Mouse (Mus musculus): ENCODE results near the gene Hamp2. TPM values are rescaled to one million over a fixed set of nuclear protein-coding genes. Genes with fewer than 3 reads are reported as not detected.

Hamp2 gene
- polyA plus RNA-seq, 1 experiment from 2014 or later = not detected

- H3K4me1 ChIP-seq (ENCODE audit: control insufficient read depth, low read depth, low read length) = no peaks in the 10 kb centered on the region; the same call in 1 of the 2 replicates
- H3K27me3 ChIP-seq (ENCODE audit: control insufficient read depth, insufficient read depth, low read depth, low read length) = no peaks in the 10 kb centered on the region
- no peaks in the 10 kb centered on the region for H3K36me3 ChIP-seq (ENCODE audit: control insufficient read depth, insufficient read depth)
- no peak overlapping the region for H3K4me3 ChIP-seq (ENCODE audit: low read depth, low read length)
- no peak overlapping the region for H3K9ac ChIP-seq (ENCODE audit: low read depth, low read length)
- WGBS (ENCODE audit: insufficient replicate concordance) = 15% methylated on average over 4 of the region's 4 CpGs
- H3K9me3 ChIP-seq (replicated peaks; ENCODE audit: control insufficient read depth, low read length) = no peaks in the 10 kb centered on the region
- ATAC-seq (ENCODE audit: low read depth) = no peak
- no peak overlapping the region for H3K4me2 ChIP-seq (ENCODE audit: low read depth, low read length)
- no peak overlapping the region for H3K27ac ChIP-seq (ENCODE audit: low read length)
Observed at GRCm38 (mm10) chr7:30917219-30917618, 7.3 kb downstream of the Hamp2 start.

GRCm38 (mm10) chr7:30916713-30917112 is 7.8 kb downstream of the Hamp2 start:
- Histone ChIP-seq H3K9ac (ENCODE audit: low read depth, low read length) (no peak overlapping the region), H3K4me3 (ENCODE audit: low read depth, low read length) (no peak overlapping the region), H3K27ac (ENCODE audit: low read length) (no peak overlapping the region), H3K9me3 (replicated peaks; ENCODE audit: control insufficient read depth, low read length) (no peaks in the 10 kb centered on the region), H3K27me3 (ENCODE audit: control insufficient read depth, insufficient read depth, low read depth, low read length) (no peaks in the 10 kb centered on the region), H3K4me2 (ENCODE audit: low read depth, low read length) (no peak overlapping the region), H3K36me3 (ENCODE audit: control insufficient read depth, insufficient read depth) (no peaks in the 10 kb centered on the region), H3K4me1 (ENCODE audit: control insufficient read depth, low read depth, low read length) (no peaks in the 10 kb centered on the region; the same call in 1 of the 2 replicates)
- no peak for ATAC-seq (ENCODE audit: low read depth)
- 25% methylated on average over 6 of the region's 6 CpGs for WGBS (ENCODE audit: insufficient replicate concordance)

- Histone ChIP-seq H3K4me1 (ENCODE audit: control insufficient read depth, low read depth, low read length) (no peaks in the 10 kb centered on the region; the same call in 1 of the 2 replicates), H3K4me2 (ENCODE audit: low read depth, low read length) (no peak within 1 kb of the TSS), H3K27ac (ENCODE audit: low read length) (no peak within 1 kb of the TSS), H3K27me3 (ENCODE audit: control insufficient read depth, insufficient read depth, low read depth, low read length) (no peaks in the 10 kb centered on the region), H3K36me3 (ENCODE audit: control insufficient read depth, insufficient read depth) (no peaks in the 10 kb centered on the region), H3K4me3 (ENCODE audit: low read depth, low read length) (no peak within 1 kb of the TSS), H3K9ac (ENCODE audit: low read depth, low read length) (no peak within 1 kb of the TSS), H3K9me3 (replicated peaks; ENCODE audit: control insufficient read depth, low read length) (no peaks in the 10 kb centered on the region)
- 53% methylated on average over 8 of the region's 8 CpGs for WGBS (ENCODE audit: insufficient replicate concordance)
- ATAC-seq (ENCODE audit: low read depth) = no peak
Observed at GRCm38 (mm10) chr7:30914732-30915131, 9.7 kb downstream of the Hamp2 start, which contains the start of gene Mag. Gene Mag, minus strand, starts transcription at chr7:30914873.

GRCm38 (mm10) chr7:30909773-30910172 is 14.7 kb downstream of the Hamp2 start:
- Histone ChIP-seq H3K9me3 (replicated peaks; ENCODE audit: control insufficient read depth, low read length) (no peaks in the 10 kb centered on the region), H3K4me3 (ENCODE audit: low read depth, low read length) (no peak overlapping the region), H3K36me3 (ENCODE audit: control insufficient read depth, insufficient read depth) (no peaks in the 10 kb centered on the region), H3K4me1 (ENCODE audit: control insufficient read depth, low read depth, low read length) (peaks cover 4% of the 10 kb centered on the region), H3K27me3 (ENCODE audit: control insufficient read depth, insufficient read depth, low read depth, low read length) (no peaks in the 10 kb centered on the region), H3K9ac (ENCODE audit: low read depth, low read length) (no peak overlapping the region), H3K4me2 (ENCODE audit: low read depth, low read length) (no peak overlapping the region), H3K27ac (ENCODE audit: low read length) (no peak overlapping the region)
- peak; percentile 59 for ATAC-seq (ENCODE audit: low read depth)
- WGBS (ENCODE audit: insufficient replicate concordance) = 40% methylated on average over 6 of the region's 6 CpGs

GRCm38 (mm10) chr7:30908992-30909431 is 15.5 kb downstream of the Hamp2 start:
- H3K4me3 ChIP-seq (ENCODE audit: low read depth, low read length) = peak overlapping the region; percentile 27; the same call in 1 of the 2 replicates

GRCm38 (mm10) chr7:30908277-30908991 is 16.0 kb downstream of the Hamp2 start:
- ATAC-seq (ENCODE audit: low read depth) = peak; percentile 53; the same call in 1 of the 2 replicates
- Histone ChIP-seq H3K4me3 (ENCODE audit: low read depth, low read length) (peak overlapping the region; percentile 27; the same call in 1 of the 2 replicates), H3K27me3 (ENCODE audit: control insufficient read depth, insufficient read depth, low read depth, low read length) (no peaks in the 10 kb centered on the region), H3K27ac (ENCODE audit: low read length) (no peak overlapping the region), H3K36me3 (ENCODE audit: control insufficient read depth, insufficient read depth) (no peaks in the 10 kb centered on the region), H3K9ac (ENCODE audit: low read depth, low read length) (no peak overlapping the region), H3K4me2 (ENCODE audit: low read depth, low read length) (peak overlapping the region; percentile 49), H3K9me3 (replicated peaks; ENCODE audit: control insufficient read depth, low read length) (no peaks in the 10 kb centered on the region), H3K4me1 (ENCODE audit: control insufficient read depth, low read depth, low read length) (peaks cover 4% of the 10 kb centered on the region)
- 5% methylated on average over 26 of the region's 26 CpGs for WGBS (ENCODE audit: insufficient replicate concordance)

More at GRCm38 (mm10) chr7:30908992-30909431, 15.5 kb downstream of the Hamp2 start:
- no peak overlapping the region for H3K27ac ChIP-seq (ENCODE audit: low read length)
- no peak overlapping the region for H3K9ac ChIP-seq (ENCODE audit: low read depth, low read length)
- 0 out of 2 replicates have a peak, but pooled peaks have one; percentile 9 for ATAC-seq (ENCODE audit: low read depth)
- H3K9me3 ChIP-seq (replicated peaks; ENCODE audit: control insufficient read depth, low read length) = no peaks in the 10 kb centered on the region
- peaks cover 4% of the 10 kb centered on the region for H3K4me1 ChIP-seq (ENCODE audit: control insufficient read depth, low read depth, low read length)
- WGBS (ENCODE audit: insufficient replicate concordance) = 17% methylated on average over 17 of the region's 17 CpGs
- H3K27me3 ChIP-seq (ENCODE audit: control insufficient read depth, insufficient read depth, low read depth, low read length) = no peaks in the 10 kb centered on the region
- H3K36me3 ChIP-seq (ENCODE audit: control insufficient read depth, insufficient read depth) = no peaks in the 10 kb centered on the region
- peak overlapping the region; percentile 49 for H3K4me2 ChIP-seq (ENCODE audit: low read depth, low read length)

- Histone ChIP-seq H3K27ac (ENCODE audit: low read length) (no peak overlapping the region), H3K36me3 (ENCODE audit: control insufficient read depth, insufficient read depth) (no peaks in the 10 kb centered on the region)
- no peak for ATAC-seq (ENCODE audit: low read depth)
Observed at GRCm38 (mm10) chr7:30904042-30904441, 20.4 kb downstream of the Hamp2 start.

GRCm38 (mm10) chr7:30895217-30895616 is 29.3 kb downstream of the Hamp2 start:
- peak; percentile 53; the same call in 1 of the 2 replicates for ATAC-seq (ENCODE audit: low read depth)
- Histone ChIP-seq H3K27ac (ENCODE audit: low read length) (no peak overlapping the region), H3K9ac (ENCODE audit: low read depth, low read length) (no peak overlapping the region), H3K4me2 (ENCODE audit: low read depth, low read length) (no peak overlapping the region), H3K4me1 (ENCODE audit: control insufficient read depth, low read depth, low read length) (no peaks in the 10 kb centered on the region), H3K27me3 (ENCODE audit: control insufficient read depth, insufficient read depth, low read depth, low read length) (no peaks in the 10 kb centered on the region), H3K36me3 (ENCODE audit: control insufficient read depth, insufficient read depth) (no peaks in the 10 kb centered on the region), H3K9me3 (replicated peaks; ENCODE audit: control insufficient read depth, low read length) (no peaks in the 10 kb centered on the region), H3K4me3 (ENCODE audit: low read depth, low read length) (no peak overlapping the region)
- 48% methylated on average over 3 of the region's 3 CpGs for WGBS (ENCODE audit: insufficient replicate concordance)

More at GRCm38 (mm10) chr7:30904042-30904441, 20.4 kb downstream of the Hamp2 start:
- Histone ChIP-seq H3K4me2 (ENCODE audit: low read depth, low read length) (no peak overlapping the region), H3K4me3 (ENCODE audit: low read depth, low read length) (no peak overlapping the region), H3K27me3 (ENCODE audit: control insufficient read depth, insufficient read depth, low read depth, low read length) (no peaks in the 10 kb centered on the region), H3K9me3 (replicated peaks; ENCODE audit: control insufficient read depth, low read length) (no peaks in the 10 kb centered on the region), H3K4me1 (ENCODE audit: control insufficient read depth, low read depth, low read length) (peaks cover 2% of the 10 kb centered on the region), H3K9ac (ENCODE audit: low read depth, low read length) (no peak overlapping the region)
- WGBS (ENCODE audit: insufficient replicate concordance) = 32% methylated on average over 4 of the region's 4 CpGs

- Histone ChIP-seq H3K27ac (ENCODE audit: low read length) (no peak overlapping the region), H3K27me3 (ENCODE audit: control insufficient read depth, insufficient read depth, low read depth, low read length) (no peaks in the 10 kb centered on the region), H3K9ac (ENCODE audit: low read depth, low read length) (no peak overlapping the region), H3K4me3 (ENCODE audit: low read depth, low read length) (no peak overlapping the region), H3K36me3 (ENCODE audit: control insufficient read depth, insufficient read depth) (no peaks in the 10 kb centered on the region), H3K9me3 (replicated peaks; ENCODE audit: control insufficient read depth, low read length) (no peaks in the 10 kb centered on the region), H3K4me2 (ENCODE audit: low read depth, low read length) (no peak overlapping the region), H3K4me1 (ENCODE audit: control insufficient read depth, low read depth, low read length) (no peaks in the 10 kb centered on the region)
- WGBS (ENCODE audit: insufficient replicate concordance) = 49% methylated on average over 3 of the region's 3 CpGs
- no peak for ATAC-seq (ENCODE audit: low read depth)
Observed at GRCm38 (mm10) chr7:30892515-30892914, 32.0 kb downstream of the Hamp2 start.
